Mouse (Mus musculus) CH12.LX (cell line): ENCODE data around the gene Shq1. TPM values are rescaled to one million over a fixed set of nuclear protein-coding genes. Genes with fewer than 3 reads are reported as not detected.

Experiments used
- DNase-seq: peaks from one replicate; pipeline ENCODE4 v3.0.0-alpha.2; 2013; ENCODE audit errors: extremely low read depth
- H3K27ac ChIP-seq: 2 replicates; pipeline ENCODE4 v1.5.1; 2012; ENCODE audit warnings: low read depth, mild to moderate bottlenecking, control low read depth, moderate library complexity; ENCODE audit not compliant: insufficient read depth
- H3K27me3 ChIP-seq: replicated peaks from 2 replicates; pipeline ENCODE3; 2012; ENCODE audit warnings: inconsistent platforms
- H3K36me3 ChIP-seq, 2 experiments: replicated peaks in 1 of 2; 2 replicates each; pipeline versions ENCODE3 to v1.6.1; 2012; ENCODE audit warnings: inconsistent platforms in 1 of 2, low read length in 1 of 2, mild to moderate bottlenecking in 1 of 2, mixed read lengths in 1 of 2, moderate library complexity in 1 of 2; ENCODE audit not compliant: control insufficient read depth in 1 of 2, insufficient read depth in 1 of 2
- H3K4me1 ChIP-seq, 2 experiments: 2 replicates each; pipeline ENCODE4 v1.6.1; 2012; ENCODE audit warnings: inconsistent platforms in 1 of 2, moderate library complexity in 1 of 2; ENCODE audit not compliant: insufficient read depth in 2 of 2, control insufficient read depth in 1 of 2
- H3K4me2 ChIP-seq: 2 replicates; pipeline ENCODE4 v1.6.1; 2012; ENCODE audit warnings: low read depth, mild to moderate bottlenecking, control low read depth; ENCODE audit not compliant: poor library complexity, insufficient read depth, severe bottlenecking
- H3K4me3 ChIP-seq, 3 experiments: fragments of 150-350 bp in 1 of 3; sonication (generic) in 1 of 3; replicated peaks in 1 of 3; 2 replicates each; pipeline versions ENCODE3 to v1.5.1; 2011 to 2012; ENCODE audit warnings: low read depth in 2 of 3, low read length in 2 of 3, mild to moderate bottlenecking in 2 of 3, moderate library complexity in 2 of 3, control low read depth in 1 of 3, improper control_type of control experiment in 1 of 3, inconsistent platforms in 1 of 3, mixed read lengths in 1 of 3; ENCODE audit not compliant: poor library complexity in 1 of 3
- H3K79me2 ChIP-seq: replicated peaks from 2 replicates; pipeline ENCODE4 v1.6.1; 2012; ENCODE audit warnings: mild to moderate bottlenecking, moderate library complexity; ENCODE audit not compliant: control insufficient read depth, poor library complexity, insufficient read depth, severe bottlenecking; ENCODE audit errors: extremely low read depth
- H3K9ac ChIP-seq: 2 replicates; pipeline ENCODE4 v1.6.1; 2012; ENCODE audit warnings: low read depth, mild to moderate bottlenecking, control low read depth, moderate library complexity; ENCODE audit not compliant: insufficient read depth
- H3K9me3 ChIP-seq: replicated peaks from 2 replicates; pipeline ENCODE3; 2012; ENCODE audit warnings: low read length, inconsistent platforms, mixed read lengths
- BHLHE40 ChIP-seq: IDR thresholded peaks from 2 replicates; pipeline ENCODE4 v1.6.1; 2011; ENCODE audit warnings: mild to moderate bottlenecking, low read depth, low read length, improper control_type of control experiment
- CHD2 ChIP-seq: IDR thresholded peaks from 2 replicates; pipeline ENCODE4 v1.6.1; 2011; ENCODE audit warnings: low read length, improper control_type of control experiment
- CTCF ChIP-seq, 2 experiments: IDR thresholded peaks in 1 of 2; conservative IDR thresholded peaks in 1 of 2; 2 replicates each; pipeline ENCODE4 v1.5.1; 2011 to 2012; ENCODE audit warnings: low read depth in 2 of 2, low read length in 2 of 2, improper control_type of control experiment in 1 of 2, inconsistent platforms in 1 of 2, mild to moderate bottlenecking in 1 of 2, moderate library complexity in 1 of 2
- ELF1 ChIP-seq: IDR thresholded peaks from 2 replicates; pipeline ENCODE4 v1.6.1; 2014; ENCODE audit warnings: low read depth, mild to moderate bottlenecking, inconsistent platforms, low read length, improper control_type of control experiment
- HCFC1 ChIP-seq: IDR thresholded peaks from 2 replicates; pipeline ENCODE4 v1.6.1; 2012; ENCODE audit warnings: low read depth, mild to moderate bottlenecking, inconsistent platforms, low read length, improper control_type of control experiment
- JUN ChIP-seq: IDR thresholded peaks from 2 replicates; pipeline ENCODE4 v1.6.1; 2011; ENCODE audit warnings: low read depth, mild to moderate bottlenecking, low read length, improper control_type of control experiment, moderate library complexity; ENCODE audit not compliant: insufficient read depth
- MAFK ChIP-seq: IDR thresholded peaks from 2 replicates; pipeline ENCODE4 v1.6.1; 2011; ENCODE audit warnings: low read length, improper control_type of control experiment; ENCODE audit not compliant: insufficient replicate concordance
- MAX ChIP-seq: IDR thresholded peaks from 2 replicates; pipeline ENCODE4 v1.6.1; 2011; ENCODE audit warnings: low read length, improper control_type of control experiment
- MAZ ChIP-seq: IDR thresholded peaks from 2 replicates; pipeline ENCODE4 v1.6.1; 2012; ENCODE audit warnings: low read depth, mild to moderate bottlenecking, inconsistent platforms, low read length, improper control_type of control experiment, moderate library complexity
- MEF2A ChIP-seq: IDR thresholded peaks from 2 replicates; pipeline ENCODE4 v1.6.1; 2014; ENCODE audit warnings: low read depth, mild to moderate bottlenecking, inconsistent platforms, low read length, improper control_type of control experiment, borderline replicate concordance
- MYC ChIP-seq: IDR thresholded peaks from 2 replicates; pipeline ENCODE4 v1.6.1; 2011; ENCODE audit warnings: low read depth, mild to moderate bottlenecking, improper control_type of control experiment, low read length
- NELFE ChIP-seq: IDR thresholded peaks from 2 replicates; pipeline ENCODE4 v1.6.1; 2011; ENCODE audit warnings: low read depth, low read length, improper control_type of control experiment
- NRF1 ChIP-seq: IDR thresholded peaks from 2 replicates; pipeline ENCODE4 v1.6.1; 2014; ENCODE audit warnings: low read depth, mild to moderate bottlenecking, inconsistent platforms, low read length, improper control_type of control experiment, moderate library complexity
- POLR2AphosphoS2 ChIP-seq: IDR thresholded peaks from 2 replicates; pipeline ENCODE4 v1.6.1; 2011; ENCODE audit warnings: low read depth, low read length, improper control_type of control experiment
- RAD21 ChIP-seq: IDR thresholded peaks from 2 replicates; pipeline ENCODE4 v1.6.1; 2011; ENCODE audit warnings: low read depth, mild to moderate bottlenecking, low read length, improper control_type of control experiment, moderate library complexity
- RCOR1 ChIP-seq: conservative IDR thresholded peaks from 2 replicates; pipeline ENCODE4 v1.6.1; 2012; ENCODE audit warnings: low read depth, mild to moderate bottlenecking, inconsistent platforms, low read length, improper control_type of control experiment
- SMC3 ChIP-seq: IDR thresholded peaks from 2 replicates; pipeline ENCODE4 v1.6.1; 2011; ENCODE audit warnings: low read depth, low read length, improper control_type of control experiment
- TCF12 ChIP-seq: IDR thresholded peaks from 2 replicates; pipeline ENCODE4 v1.6.1; 2014; ENCODE audit warnings: low read depth, mild to moderate bottlenecking, inconsistent platforms, low read length, improper control_type of control experiment
- ZC3H11A ChIP-seq: IDR thresholded peaks from 2 replicates; pipeline ENCODE4 v1.6.1; 2012; ENCODE audit warnings: low read depth, mild to moderate bottlenecking, inconsistent platforms, low read length, improper control_type of control experiment
- ZMIZ1 ChIP-seq: IDR thresholded peaks from 2 replicates; pipeline ENCODE4 v1.6.1; 2012; ENCODE audit warnings: low read depth, mild to moderate bottlenecking, inconsistent platforms, low read length, improper control_type of control experiment
- dilution Hi-C: fragments of 300-500 bp; cut with MboI; formaldehyde crosslinking; loops from 2 replicates; pipeline ENCODE4 v1.14.3; 2020; ENCODE audit warnings: low sequenced_read_pairs; ENCODE audit not compliant: extremely low pct_unique_long_range_greater_than_20kb, extremely low pct_ligation_motif_present
- in situ Hi-C: fragments of 300-500 bp; cut with MboI; formaldehyde crosslinking; loops from 3 replicates; pipeline ENCODE4 v1.14.3; 2019; ENCODE audit warnings: low sequenced_read_pairs, low pct_ligation_motif_present, low pct_unique_long_range_greater_than_20kb, mixed read lengths
- polyA plus RNA-seq: library from polyadenylated mRNA; unstranded; fragments of >175 nt; gene quantifications from 2 replicates; pipeline ENCODE4 v1.2.1, GENCODE M21; 2012; ENCODE audit warnings: low read depth; ENCODE audit not compliant: insufficient read length
- total RNA-seq, 2 experiments: library from RNA; depleted of rRNA; stranded (reverse); fragments of 300-350 nt in 1 of 2; fragments of >200 nt in 1 of 2; gene quantifications; 2 replicates each; pipeline ENCODE4 v1.2.3; 2012 to 2014

Shq1 gene
- total and polyA plus RNA-seq, 3 experiments = 26.6 to 32.3 (median 32.3) TPM

GRCm38 (mm10) chr6:100606805-100607204 lies 64.2 kb downstream of the Shq1 start:
- in situ Hi-C loops (no loop called here), dilution Hi-C loops (no loop called here)
- H3K79me2 ChIP-seq = no peaks in the 10 kb centered on the region
- H3K27me3 ChIP-seq = no peaks in the 10 kb centered on the region
- no peak for DNase-seq
- H3K4me1 ChIP-seq = peaks cover 3 to 13% of the 10 kb centered on the region in 2 experiments
- no peak overlapping the region for H3K27ac ChIP-seq
- TF ChIP-seq ELF1 = no peak
- TF ChIP-seq MEF2A = no peak
- no peak for TF ChIP-seq RCOR1
- no peak for TF ChIP-seq NELFE
- TF ChIP-seq CTCF (conservative IDR thresholded peaks at IDR 0.05 in 1 of 2, IDR thresholded peaks at IDR 0.05 in 1 of 2; ENCODE audit: low read depth in 2 of 2, low read length in 2 of 2) = no peak
- TF ChIP-seq ZC3H11A = no peak
- no peak for TF ChIP-seq MAX
- TF ChIP-seq MAZ = no peak
- TF ChIP-seq TCF12 = no peak
- no peak for TF ChIP-seq MYC
- TF ChIP-seq MAFK = no peak
- TF ChIP-seq HCFC1 = no peak
- no peak for TF ChIP-seq RAD21
- TF ChIP-seq ZMIZ1 = no peak
- TF ChIP-seq CHD2 = no peak
- no peak for TF ChIP-seq BHLHE40
- TF ChIP-seq POLR2AphosphoS2 = no peak
- no peak for TF ChIP-seq SMC3
- H3K9ac ChIP-seq = no peak overlapping the region
- no peak overlapping the region for H3K4me3 ChIP-seq
- H3K4me2 ChIP-seq = no peak overlapping the region
- peaks cover 19 to 68% of the 10 kb centered on the region in 2 experiments for H3K36me3 ChIP-seq
- no peaks in the 10 kb centered on the region for H3K9me3 ChIP-seq

- Histone ChIP-seq H3K79me2 (no peaks in the 10 kb centered on the region; the same call in 1 of the 2 replicates), H3K27me3 (no peaks in the 10 kb centered on the region), H3K9ac (no peak overlapping the region), H3K27ac (no peak overlapping the region), H3K36me3 (peaks cover 10 to 61% of the 10 kb centered on the region in 2 experiments), H3K4me3 (no peak overlapping the region), H3K4me2 (no peak overlapping the region), H3K4me1 (peaks cover 5 to 23% of the 10 kb centered on the region in 2 experiments), H3K9me3 (no peaks in the 10 kb centered on the region)
- in situ Hi-C loops = no loop called here
- no peak for DNase-seq
- TF ChIP-seq NRF1 = no peak
- no peak for TF ChIP-seq JUN
- no peak for TF ChIP-seq MEF2A
- TF ChIP-seq HCFC1 = no peak
- no peak for TF ChIP-seq ELF1
- dilution Hi-C loops = no loop called here
Measured at GRCm38 (mm10) chr6:100603702-100604101, 67.3 kb downstream of the Shq1 start.
